ENCODE assay signal across 8 mouse cellular contexts in the genomic region with DNA sequence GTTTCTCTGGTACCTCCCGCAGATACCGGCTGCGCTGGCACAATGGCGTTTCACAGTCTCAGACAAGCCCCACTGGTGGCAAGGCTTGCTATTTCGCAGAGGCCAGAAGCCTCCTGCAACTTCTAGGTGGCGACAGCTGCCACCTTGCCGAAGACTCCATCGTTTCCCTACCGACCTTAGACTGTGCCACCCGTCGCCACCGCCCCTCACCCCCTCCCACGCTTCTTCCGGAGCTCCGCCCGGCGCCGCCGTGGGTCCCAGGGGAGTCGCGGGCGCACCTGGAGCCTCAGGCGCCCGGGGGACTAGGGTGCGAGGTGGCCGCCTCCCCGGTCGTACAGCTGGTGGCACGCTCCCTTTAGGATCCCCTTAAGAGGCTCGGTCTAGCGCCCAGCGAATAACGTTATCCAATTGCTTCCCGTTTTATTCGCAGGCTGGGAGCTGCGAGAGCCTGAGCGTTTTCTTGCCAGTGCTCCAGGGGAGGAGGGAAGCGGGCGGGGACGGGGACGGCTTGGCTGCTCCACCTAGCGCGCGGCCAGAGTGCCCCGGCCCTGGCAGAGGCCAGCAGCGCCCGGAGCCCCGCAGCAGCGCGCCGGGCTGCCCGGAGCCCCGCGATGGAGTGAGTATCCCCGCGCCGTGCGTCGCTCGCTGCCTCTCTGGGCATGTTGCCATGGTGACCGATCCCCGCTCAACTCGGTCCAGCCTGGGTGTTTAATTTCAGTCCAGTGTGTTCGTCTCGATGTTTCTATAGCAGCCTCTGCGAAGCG. TPM values are rescaled to one million over a fixed set of nuclear protein-coding genes. Genes with fewer than 3 reads are reported as not detected.
A peak's percentile ranks its signal among the peaks of the same experiment; 100 is the strongest.
DNase-seq lines count a peak whose midpoint lies in the region; ATAC-seq lines count a peak whose summit lies in the region.

Gene Palm2 (plus strand): TSS at position 307 of the 764 bp plus-strand sequence.

- under 1% methylated on average over 67 of the region's 67 CpGs for WGBS in intestine, embryonic 15.5 days
- WGBS in midbrain, embryonic 11.5 days: under 1% methylated on average over 67 of the region's 67 CpGs

- peaks cover 11% of the 10 kb centered on the region for H3K4me1 ChIP-seq in intestine, embryonic 15.5 days (replicated peaks)
- no peaks in the 10 kb centered on the region for H3K4me1 ChIP-seq in midbrain, embryonic 11.5 days (ENCODE audit: control insufficient read depth, insufficient read depth, low read length)

- intact Hi-C loops in left cerebral cortex, postnatal 25 days (cut with DNase I): loop anchor here (1.0 kb wide), 1 partner anchor 127 kb away; no protein-coding TSS in a partner anchor

- H3K27ac ChIP-seq in intestine, embryonic 15.5 days: no peak within 1 kb of the TSS
- no peak within 1 kb of the TSS for H3K27ac ChIP-seq in midbrain, embryonic 11.5 days (ENCODE audit: low read depth, low read length)

- H3K27me3 ChIP-seq in intestine, embryonic 15.5 days (replicated peaks): peaks cover 35% of the 10 kb centered on the region
- peaks cover 20% of the 10 kb centered on the region for H3K27me3 ChIP-seq in midbrain, embryonic 11.5 days (ENCODE audit: control insufficient read depth, insufficient read depth, low read length)

- peak within 1 kb of the TSS; percentile 49 for H3K9ac ChIP-seq in intestine, embryonic 15.5 days
- H3K9ac ChIP-seq in midbrain, embryonic 11.5 days (ENCODE audit: low read length): peak within 1 kb of the TSS; percentile 64

- H3K4me3 ChIP-seq in intestine, embryonic 15.5 days (replicated peaks): peak within 1 kb of the TSS; percentile 55
- H3K4me3 ChIP-seq in midbrain, embryonic 11.5 days (ENCODE audit: low read depth, low read length): peak within 1 kb of the TSS; percentile 64

- H3K4me2 ChIP-seq in intestine, embryonic 15.5 days (replicated peaks): peak within 1 kb of the TSS; percentile 97
- peak within 1 kb of the TSS; percentile 99 for H3K4me2 ChIP-seq in midbrain, embryonic 11.5 days

- H3K9me3 ChIP-seq in intestine, embryonic 15.5 days: no peaks in the 10 kb centered on the region
- no peaks in the 10 kb centered on the region for H3K9me3 ChIP-seq in midbrain, embryonic 11.5 days (ENCODE audit: control insufficient read depth, low read length)

- H3K36me3 ChIP-seq in intestine, embryonic 15.5 days: no peaks in the 10 kb centered on the region
- no peaks in the 10 kb centered on the region for H3K36me3 ChIP-seq in midbrain, embryonic 11.5 days (ENCODE audit: control insufficient read depth, insufficient read depth, low read length)

- peak; percentile 84 for ATAC-seq in intestine, embryonic 15.5 days
- ATAC-seq in midbrain, embryonic 11.5 days (ENCODE audit: low FRiP score): peak; percentile 91
- no peak for ATAC-seq in erythroid progenitor cell, adult 5-6 weeks (replicated peaks; ENCODE audit: low FRiP score, poor library complexity, severe bottlenecking)

- DNase-seq in adrenal gland, adult 8-10 months: peak; percentile 23
- DNase-seq in embryo, embryonic 10.5 days (ENCODE audit: low spot score): peak; percentile 83
- peak; percentile 65 for DNase-seq in gastrocnemius, postnatal 25 days
- DNase-seq in left cerebral cortex, postnatal 25 days (ENCODE audit: low spot score in 2 of 2): peak; percentile 74 to 81
- peak; percentile 96 for DNase-seq in midbrain, embryonic 11.5 days (ENCODE audit: low spot score, missing footprints)
- peak; percentile 17 to 64 for DNase-seq in spleen, postnatal 4 days (ENCODE audit: low spot score in 2 of 2)

RNA-seq across cellular contexts. Expression of gene Palm2, which starts in this region (rescaled TPM):
- total RNA-seq in adrenal gland, adult 8-10 months (2022): 10 to 100 TPM in 3 of 4 experiments, 1 to 10 TPM in 1; 9.8 to 42.5 (median 29.2) TPM
- 1 to 10 TPM in 1 of 2 experiments, under 1 TPM in 1; 0.54 to 1.9 TPM for total RNA-seq in gastrocnemius, postnatal 25 days (2021)
- polyA plus RNA-seq in intestine, embryonic 15.5 days (2015; fragmentation: Nextera tagmentation; extraction: Ambion mirVana): 3.5 and 3.9 TPM in 2 replicates
- total RNA-seq in left cerebral cortex, postnatal 25 days (2021): 10 to 100 TPM; 65.7 to 74.2 TPM
- 2.5 and 4.3 TPM in 2 replicates for polyA plus RNA-seq in midbrain, embryonic 11.5 days (2014; fragmentation: Nextera tagmentation; extraction: Ambion mirVana)
- not detected in 2 replicates for total RNA-seq in erythroid progenitor cell, adult 5-6 weeks (2015; ENCODE audit: low replicate concordance)
- total RNA-seq in erythroid progenitor cell, adult 5-6 weeks (2017; ENCODE audit: low replicate concordance): not detected in 2 replicates

Comparison
In these comparisons a context has a peak if more than half of its experiments do, and no peak if none do; other contexts are left out.
1. DNase-seq: peak in every context shown above with its lines; median percentile 96 in midbrain, embryonic 11.5 days; 83 in embryo, embryonic 10.5 days; 78 in left cerebral cortex, postnatal 25 days; 65 in gastrocnemius, postnatal 25 days; 40 in spleen, postnatal 4 days; 23 in adrenal gland, adult 8-10 months.